8 mouse cellular contexts compared by ENCODE assay signal in genomic region chr11:117238169-117238568, GRCm38 (mm10). TPM values are rescaled to one million over a fixed set of nuclear protein-coding genes. Genes with fewer than 3 reads are reported as not detected.
DNase-seq lines count a peak whose midpoint lies in the region; ATAC-seq and TF ChIP-seq lines count a peak whose summit lies in the region.

No protein-coding gene starts in this region.

- H3K9ac ChIP-seq in embryonic facial prominence, embryonic 15.5 days: no peak overlapping the region
- no peak overlapping the region for H3K9ac ChIP-seq in heart, embryonic 11.5 days (ENCODE audit: low read depth, low read length)
- H3K9ac ChIP-seq in kidney, postnatal 0 days (ENCODE audit: low read depth, low read length): no peak overlapping the region
- no peak overlapping the region for H3K9ac ChIP-seq in liver, embryonic 11.5 days (ENCODE audit: low read depth, low read length)
- no peak overlapping the region for H3K9ac ChIP-seq in neural tube, embryonic 11.5 days (ENCODE audit: low read length)
- no peak overlapping the region for H3K9ac ChIP-seq in stomach, postnatal 0 days (ENCODE audit: low read length)

- peak; percentile 51 for ATAC-seq in embryonic facial prominence, embryonic 15.5 days (ENCODE audit: insufficient number of reproducible peaks, low FRiP score, low TSS enrichment, low read depth)
- ATAC-seq in heart, embryonic 11.5 days (replicated peaks; ENCODE audit: insufficient number of reproducible peaks, low FRiP score, low TSS enrichment): peak; percentile 33; the same call in 1 of the 2 replicates
- 0 out of 2 replicates have a peak, but pooled peaks have one; percentile 19 for ATAC-seq in kidney, postnatal 0 days (replicated peaks; ENCODE audit: low FRiP score, low read depth)
- ATAC-seq in liver, embryonic 11.5 days (replicated peaks; ENCODE audit: low FRiP score): no peak
- no peak; the same call in 1 of the 2 replicates for ATAC-seq in neural tube, embryonic 11.5 days (ENCODE audit: insufficient read depth, low FRiP score, low TSS enrichment)
- peak; percentile 30; the same call in 1 of the 2 replicates for ATAC-seq in stomach, postnatal 0 days (ENCODE audit: low FRiP score, low TSS enrichment)

- H3ac ChIP-seq in C2C12 (ENCODE audit: control insufficient read depth, insufficient read length, low read depth): no peak overlapping the region

- peaks cover 10% of the 10 kb centered on the region for H3K4me1 ChIP-seq in bone marrow macrophage, adult 2 months (ENCODE audit: control insufficient read depth, insufficient read depth, low read length)
- H3K4me1 ChIP-seq in embryonic facial prominence, embryonic 15.5 days: peaks cover 62% of the 10 kb centered on the region
- peaks cover 35% of the 10 kb centered on the region for H3K4me1 ChIP-seq in heart, embryonic 11.5 days (ENCODE audit: control insufficient read depth, insufficient read depth, low read length)
- peaks cover 15% of the 10 kb centered on the region for H3K4me1 ChIP-seq in kidney, postnatal 0 days (replicated peaks; ENCODE audit: insufficient read depth, low read length)
- H3K4me1 ChIP-seq in liver, embryonic 11.5 days (replicated peaks; ENCODE audit: control insufficient read depth, insufficient read depth, low read length): peaks cover 26% of the 10 kb centered on the region
- H3K4me1 ChIP-seq in neural tube, embryonic 11.5 days (ENCODE audit: control insufficient read depth, insufficient read depth, low read length): peaks cover 12% of the 10 kb centered on the region; the same call in 1 of the 2 replicates
- H3K4me1 ChIP-seq in stomach, postnatal 0 days (replicated peaks; ENCODE audit: control insufficient read depth, insufficient read depth): peaks cover 4% of the 10 kb centered on the region

- no peak overlapping the region for H3K4me3 ChIP-seq in C2C12 (ENCODE audit: insufficient read depth, poor library complexity, severe bottlenecking)
- no peak overlapping the region for H3K4me3 ChIP-seq in bone marrow macrophage, adult 2 months (ENCODE audit: insufficient read depth, low read length)
- H3K4me3 ChIP-seq in embryonic facial prominence, embryonic 15.5 days (replicated peaks): no peak overlapping the region
- H3K4me3 ChIP-seq in heart, embryonic 11.5 days (ENCODE audit: low read depth, low read length): no peak overlapping the region
- no peak overlapping the region for H3K4me3 ChIP-seq in kidney, postnatal 0 days (replicated peaks; ENCODE audit: low read depth, low read length)
- no peak overlapping the region for H3K4me3 ChIP-seq in liver, embryonic 11.5 days (ENCODE audit: low read depth, low read length)
- H3K4me3 ChIP-seq in neural tube, embryonic 11.5 days (ENCODE audit: low read depth, low read length): no peak overlapping the region
- H3K4me3 ChIP-seq in stomach, postnatal 0 days (ENCODE audit: low read depth, low read length): no peak overlapping the region

- H3K36me3 ChIP-seq in C2C12 (ENCODE audit: control insufficient read depth, insufficient read depth): peaks cover 10% of the 10 kb centered on the region
- H3K36me3 ChIP-seq in embryonic facial prominence, embryonic 15.5 days: 0 out of 2 replicates have a peak, but pooled peaks cover 3% of the 10 kb centered on the region
- H3K36me3 ChIP-seq in heart, embryonic 11.5 days (ENCODE audit: control insufficient read depth, insufficient read depth, low read length): no peaks in the 10 kb centered on the region
- H3K36me3 ChIP-seq in kidney, postnatal 0 days (ENCODE audit: insufficient read depth, low read length): no peaks in the 10 kb centered on the region
- H3K36me3 ChIP-seq in liver, embryonic 11.5 days (ENCODE audit: control insufficient read depth, insufficient read depth, low read length): no peaks in the 10 kb centered on the region
- no peaks in the 10 kb centered on the region for H3K36me3 ChIP-seq in neural tube, embryonic 11.5 days (ENCODE audit: control insufficient read depth, insufficient read depth, low read length)
- no peaks in the 10 kb centered on the region for H3K36me3 ChIP-seq in stomach, postnatal 0 days (ENCODE audit: control insufficient read depth, insufficient read depth, low read length)

- H3K9me3 ChIP-seq in embryonic facial prominence, embryonic 15.5 days (replicated peaks): no peaks in the 10 kb centered on the region
- no peaks in the 10 kb centered on the region for H3K9me3 ChIP-seq in heart, embryonic 11.5 days (replicated peaks; ENCODE audit: control insufficient read depth, low read length)
- no peaks in the 10 kb centered on the region for H3K9me3 ChIP-seq in kidney, postnatal 0 days (replicated peaks; ENCODE audit: low read length)
- H3K9me3 ChIP-seq in liver, embryonic 11.5 days (ENCODE audit: control insufficient read depth, low read length): no peaks in the 10 kb centered on the region
- H3K9me3 ChIP-seq in neural tube, embryonic 11.5 days (ENCODE audit: control insufficient read depth, low read length): no peaks in the 10 kb centered on the region
- H3K9me3 ChIP-seq in stomach, postnatal 0 days (ENCODE audit: control insufficient read depth, low read length): no peaks in the 10 kb centered on the region

- peak; percentile 22 for TF ChIP-seq CTCF in C2C12 (IDR thresholded peaks at IDR 0.05; ENCODE audit: control insufficient read depth, insufficient read depth, insufficient read length)
- TF ChIP-seq CTCF in bone marrow macrophage, adult 2 months (IDR thresholded peaks at IDR 0.05; ENCODE audit: low read depth, low read length): peak; percentile 76
- peak; percentile 92 for TF ChIP-seq CTCF in kidney, postnatal 0 days (IDR thresholded peaks at IDR 0.05; ENCODE audit: low read depth)
- TF ChIP-seq CTCF in stomach, postnatal 0 days (IDR thresholded peaks at IDR 0.05; ENCODE audit: low read depth): peak; percentile 97

- 0 out of 2 replicates have a peak overlapping the region, but pooled peaks have one; percentile 8 for H3K4me2 ChIP-seq in embryonic facial prominence, embryonic 15.5 days (replicated peaks)
- no peak overlapping the region for H3K4me2 ChIP-seq in heart, embryonic 11.5 days
- H3K4me2 ChIP-seq in kidney, postnatal 0 days (ENCODE audit: low read length): no peak overlapping the region
- no peak overlapping the region for H3K4me2 ChIP-seq in liver, embryonic 11.5 days
- no peak overlapping the region for H3K4me2 ChIP-seq in neural tube, embryonic 11.5 days (ENCODE audit: low read depth)
- no peak overlapping the region for H3K4me2 ChIP-seq in stomach, postnatal 0 days (replicated peaks; ENCODE audit: low read depth)

- no peak for TF ChIP-seq POLR2A in bone marrow macrophage, adult 2 months (IDR thresholded peaks at IDR 0.05; ENCODE audit: borderline replicate concordance, low read depth, low read length)

- WGBS in embryonic facial prominence, embryonic 15.5 days: 0% methylated on average over 4 of the region's 4 CpGs
- 3% methylated on average over 4 of the region's 4 CpGs for WGBS in heart, embryonic 11.5 days (ENCODE audit: insufficient replicate concordance)
- under 1% methylated on average over 4 of the region's 4 CpGs for WGBS in kidney, postnatal 0 days
- 2% methylated on average over 4 of the region's 4 CpGs for WGBS in liver, embryonic 11.5 days
- WGBS in neural tube, embryonic 11.5 days: 2% methylated on average over 4 of the region's 4 CpGs
- 6% methylated on average over 4 of the region's 4 CpGs for WGBS in stomach, postnatal 0 days

- TF ChIP-seq EP300 in stomach, postnatal 0 days (optimal IDR thresholded peaks at IDR 0.05): no peak

- H3K79me2 ChIP-seq in C2C12 (ENCODE audit: control insufficient read depth, insufficient read depth): peaks cover 91% of the 10 kb centered on the region

- no peak overlapping the region for H3K27ac ChIP-seq in bone marrow macrophage, adult 2 months (ENCODE audit: insufficient read depth, low read depth, low read length)
- no peak overlapping the region for H3K27ac ChIP-seq in embryonic facial prominence, embryonic 15.5 days (replicated peaks)
- no peak overlapping the region for H3K27ac ChIP-seq in heart, embryonic 11.5 days (ENCODE audit: low read depth, low read length)
- no peak overlapping the region for H3K27ac ChIP-seq in kidney, postnatal 0 days
- no peak overlapping the region for H3K27ac ChIP-seq in liver, embryonic 11.5 days (ENCODE audit: low read depth, low read length)
- no peak overlapping the region for H3K27ac ChIP-seq in neural tube, embryonic 11.5 days (ENCODE audit: low read depth, low read length)
- H3K27ac ChIP-seq in stomach, postnatal 0 days (replicated peaks): no peak overlapping the region

- DNase-seq in kidney, postnatal 0 days (ENCODE audit: low spot score): peak; percentile 94
- DNase-seq in liver, embryonic 11.5 days (ENCODE audit: low spot score): peak; percentile 88
- DNase-seq in neural tube, embryonic 11.5 days (ENCODE audit: low spot score): peak; percentile 93
- peak; percentile 92 for DNase-seq in stomach, postnatal 0 days (ENCODE audit: low spot score)

- peaks cover 53% of the 10 kb centered on the region for H3K79me3 ChIP-seq in C2C12 (ENCODE audit: low read depth)

- no peaks in the 10 kb centered on the region for H3K27me3 ChIP-seq in C2C12 (ENCODE audit: control insufficient read depth, insufficient read depth, insufficient read length)
- H3K27me3 ChIP-seq in embryonic facial prominence, embryonic 15.5 days: no peaks in the 10 kb centered on the region
- peaks cover 3% of the 10 kb centered on the region for H3K27me3 ChIP-seq in heart, embryonic 11.5 days (ENCODE audit: control insufficient read depth, insufficient read depth, low read length)
- no peaks in the 10 kb centered on the region for H3K27me3 ChIP-seq in kidney, postnatal 0 days (ENCODE audit: insufficient read depth, low read length)
- peaks cover 6% of the 10 kb centered on the region for H3K27me3 ChIP-seq in liver, embryonic 11.5 days (replicated peaks; ENCODE audit: control insufficient read depth, insufficient read depth, low read length)
- no peaks in the 10 kb centered on the region for H3K27me3 ChIP-seq in neural tube, embryonic 11.5 days (ENCODE audit: control insufficient read depth, insufficient read depth, low read length)
- no peaks in the 10 kb centered on the region for H3K27me3 ChIP-seq in stomach, postnatal 0 days (ENCODE audit: control insufficient read depth, insufficient read depth, low read length)

TF ChIP-seq in C2C12, 6 proteins besides CTCF, POLR2A, EP300 and RAD21:
- TF ChIP-seq USF1 (IDR thresholded peaks at IDR 0.05; ENCODE audit: low read depth) (no peak), MAX (IDR thresholded peaks at IDR 0.05) (peak; percentile 81)

RNA-seq across cellular contexts. Expression of gene Sept9, which starts 38.7 kb away (rescaled TPM):
- polyA plus RNA-seq in C2C12 (2012; fragmentation: generic; extraction: Trizol): 266 TPM
- 90.9 and 123 TPM in 2 replicates for polyA plus RNA-seq in bone marrow macrophage, adult 2 months (2012; ENCODE audit: insufficient read depth, insufficient read length, missing spikeins)
- 150 and 157 TPM in 2 replicates for polyA plus RNA-seq in embryonic facial prominence, embryonic 15.5 days (2015; fragmentation: Nextera tagmentation; extraction: Ambion mirVana)
- 78.9 and 104 TPM in 2 replicates for polyA plus RNA-seq in heart, embryonic 11.5 days (2014; fragmentation: Nextera tagmentation; extraction: Ambion mirVana)
- polyA plus RNA-seq in kidney, postnatal 0 days (2015; fragmentation: Nextera tagmentation; extraction: Ambion mirVana): 71.2 and 78.6 TPM in 2 replicates
- 111 and 117 TPM in 2 replicates for polyA plus RNA-seq in liver, embryonic 11.5 days (2014; fragmentation: Nextera tagmentation; extraction: Ambion mirVana)
- polyA plus RNA-seq in neural tube, embryonic 11.5 days (2014; fragmentation: Nextera tagmentation; extraction: Ambion mirVana): 173 and 183 TPM in 2 replicates
- 42.9 and 46.2 TPM in 2 replicates for polyA plus RNA-seq in stomach, postnatal 0 days (2015; fragmentation: Nextera tagmentation; extraction: Ambion mirVana)

Comparison
In these comparisons a context has a peak if more than half of its experiments do, and no peak if none do; other contexts are left out.
1. CTCF ChIP-seq: peak in every context shown above with its lines; median percentile 97 in stomach, postnatal 0 days; 92 in kidney, postnatal 0 days; 76 in bone marrow macrophage, adult 2 months; 22 in C2C12.
2. ATAC-seq: peak in embryonic facial prominence, embryonic 15.5 days (single experiment), heart, embryonic 11.5 days (single experiment), kidney, postnatal 0 days (single experiment) and stomach, postnatal 0 days (single experiment); none in liver, embryonic 11.5 days (single experiment) and neural tube, embryonic 11.5 days (single experiment).
3. Peak in every context shown above with its lines, with median percentiles within 50 percentile points of each other: DNase-seq.